Mouse (Mus musculus) urinary bladder, postnatal 10 days (tissue): ENCODE data around the gene Perm1.

Experiments used
- DNase-seq: peaks from one replicate; pipeline ENCODE4 v3.0.0; 2022; ENCODE audit warnings: low spot score

Perm1 gene

GRCm38 (mm10) chr4:156200623-156201475 lies 14.8 kb upstream of the Perm1 start, which contains the start of gene Isg15:
Gene Isg15, minus strand, starts transcription at chr4:156200818.
- no peak for DNase-seq

GRCm38 (mm10) chr4:156202462-156202893 lies 13.2 kb upstream of the Perm1 start:
- no peak for DNase-seq

- no peak for DNase-seq
These were observed 12.7 kb upstream of the Perm1 start, which contains the start of gene AW011738 for GRCm38 (mm10) chr4:156203001-156203412. Gene AW011738, plus strand, starts transcription at chr4:156203304.

GRCm38 (mm10) chr4:156203413-156204131 lies 12.1 kb upstream of the Perm1 start:
- DNase-seq, result no peak

GRCm38 (mm10) chr4:156208872-156209271 lies 6.8 kb upstream of the Perm1 start:
- no peak for DNase-seq

GRCm38 (mm10) chr4:156209963-156210635 lies 5.6 kb upstream of the Perm1 start:
- DNase-seq, result no peak

GRCm38 (mm10) chr4:156213134-156213533 lies 2.5 kb upstream of the Perm1 start:
- DNase-seq, result no peak

- no peak for DNase-seq
These were observed 528 bp downstream of the Perm1 start for GRCm38 (mm10) chr4:156216196-156216595.

GRCm38 (mm10) chr4:156217022-156217669 lies 1.5 kb downstream of the Perm1 start:
- no peak for DNase-seq

- DNase-seq, result no peak
These were observed 2.2 kb downstream of the Perm1 start for GRCm38 (mm10) chr4:156217838-156218237.

- no peak for DNase-seq
These were observed 4.3 kb downstream of the Perm1 start for GRCm38 (mm10) chr4:156219936-156220335.

- DNase-seq, result no peak
These were observed 8.6 kb downstream of the Perm1 start for GRCm38 (mm10) chr4:156224276-156224675.

- no peak for DNase-seq
These were observed 12.2 kb downstream of the Perm1 start for GRCm38 (mm10) chr4:156227752-156228392.

GRCm38 (mm10) chr4:156228393-156229024 lies 12.8 kb downstream of the Perm1 start:
- DNase-seq, result no peak

- DNase-seq, result no peak
These were observed 18.4 kb downstream of the Perm1 start for GRCm38 (mm10) chr4:156234021-156234501.

- no peak for DNase-seq
These were observed 19.1 kb downstream of the Perm1 start, which contains the start of gene Plekhn1 for GRCm38 (mm10) chr4:156234701-156235213. Gene Plekhn1, minus strand, starts transcription at chr4:156234857.

- no peak for DNase-seq
These were observed 19.7 kb downstream of the Perm1 start for GRCm38 (mm10) chr4:156235360-156235770.

- peak; percentile 70 for DNase-seq
These were observed 20.3 kb downstream of the Perm1 start, which contains the start of gene Noc2l for GRCm38 (mm10) chr4:156235808-156236533. Gene Noc2l, plus strand, starts transcription at chr4:156236010.

- DNase-seq, result no peak
These were observed 21.2 kb downstream of the Perm1 start for GRCm38 (mm10) chr4:156236651-156237447.
